Mouse (Mus musculus) hindbrain, embryonic 16.5 days (tissue): Measurements from ENCODE around the gene Lrrfip2. TPM values are rescaled to one million over a fixed set of nuclear protein-coding genes. Genes with fewer than 3 reads are reported as not detected.

Experiments
- ATAC-seq: fragments of 200-750 bp; cut with Nextera tagmentation; 2 replicates; pipeline ENCODE4 v1.8.0; 2017; ENCODE audit warnings: moderate TSS enrichment, moderate library complexity
- H3K27ac ChIP-seq: fragments of 300-500 bp; sonication (generic); 2 replicates; pipeline ENCODE4 v1.5.1; 2014; ENCODE audit warnings: low read depth, mild to moderate bottlenecking, control low read depth, low read length, moderate library complexity
- H3K27me3 ChIP-seq: fragments of 300-500 bp; sonication (generic); replicated peaks from 2 replicates; pipeline ENCODE4 v1.6.1; 2014; ENCODE audit warnings: low read length; ENCODE audit not compliant: control insufficient read depth, insufficient read depth
- H3K36me3 ChIP-seq: fragments of 300-500 bp; sonication (generic); 2 replicates; pipeline ENCODE4 v1.6.1; 2014; ENCODE audit warnings: mild to moderate bottlenecking, low read length, moderate library complexity, mixed read lengths; ENCODE audit not compliant: control insufficient read depth, insufficient read depth
- H3K4me1 ChIP-seq: fragments of 300-500 bp; sonication (generic); 2 replicates; pipeline ENCODE4 v1.6.1; 2014; ENCODE audit warnings: low read depth, low read length; ENCODE audit not compliant: control insufficient read depth, insufficient read depth
- H3K4me2 ChIP-seq: fragments of 300-500 bp; sonication (generic); 2 replicates; pipeline ENCODE4 v1.6.1; 2014; ENCODE audit warnings: mild to moderate bottlenecking, low read length, control low read depth, moderate library complexity
- H3K4me3 ChIP-seq: fragments of 300-500 bp; sonication (generic); 2 replicates; pipeline ENCODE4 v1.5.1; 2014; ENCODE audit warnings: mild to moderate bottlenecking, low read length, control low read depth, moderate library complexity
- H3K9ac ChIP-seq: fragments of 300-500 bp; sonication (generic); 2 replicates; pipeline ENCODE4 v1.6.1; 2014; ENCODE audit warnings: low read depth, mild to moderate bottlenecking, control low read depth, low read length, moderate library complexity
- H3K9me3 ChIP-seq: fragments of 300-500 bp; sonication (generic); 2 replicates; pipeline ENCODE4 v1.6.1; 2014; ENCODE audit warnings: mild to moderate bottlenecking, low read length, moderate library complexity; ENCODE audit not compliant: control insufficient read depth
- WGBS: fragments of 180-500 bp; shearing (Covaris S2); extraction: QIAGEN DNeasy Blood & Tissue Kit; methylation state at CpG from one replicate; pipeline ENCODE4 v1.1.7; 2014; 5-methylcytosine and 5-hydroxymethylcytosine counted together
- polyA plus RNA-seq: library from polyadenylated mRNA; unstranded; fragments of >200 nt; fragmentation: Nextera tagmentation; extraction: Ambion mirVana; gene quantifications from 2 replicates; pipeline ENCODE4 v1.2.1, GENCODE M21; 2015

The Lrrfip2 gene
- polyA plus RNA-seq, 1 experiment from 2014 or later: 47.1 TPM

- Histone ChIP-seq H3K4me3 (no peak overlapping the region), H3K36me3 (peaks cover 8% of the 10 kb centered on the region), H3K4me1 (no peaks in the 10 kb centered on the region), H3K27ac (no peak overlapping the region), H3K9ac (no peak overlapping the region), H3K9me3 (no peaks in the 10 kb centered on the region), H3K27me3 (no peaks in the 10 kb centered on the region), H3K4me2 (no peak overlapping the region)
- 74% methylated on average over 6 of the region's 6 CpGs for WGBS
- ATAC-seq: no peak
Measured at GRCm38 (mm10) chr9:111213501-111213900, 96.1 kb downstream of the Lrrfip2 start.

GRCm38 (mm10) chr9:111216424-111216823, 99.0 kb downstream of the Lrrfip2 start:
- H3K4me2 ChIP-seq: no peak overlapping the region
- H3K4me3 ChIP-seq: no peak overlapping the region
- no peak overlapping the region for H3K9ac ChIP-seq
- no peaks in the 10 kb centered on the region for H3K4me1 ChIP-seq
- no peaks in the 10 kb centered on the region for H3K27me3 ChIP-seq
- no peak overlapping the region for H3K27ac ChIP-seq
- no peaks in the 10 kb centered on the region for H3K9me3 ChIP-seq
- ATAC-seq: no peak
- peaks cover 8% of the 10 kb centered on the region; the same call in 1 of the 2 replicates for H3K36me3 ChIP-seq

DNA sequence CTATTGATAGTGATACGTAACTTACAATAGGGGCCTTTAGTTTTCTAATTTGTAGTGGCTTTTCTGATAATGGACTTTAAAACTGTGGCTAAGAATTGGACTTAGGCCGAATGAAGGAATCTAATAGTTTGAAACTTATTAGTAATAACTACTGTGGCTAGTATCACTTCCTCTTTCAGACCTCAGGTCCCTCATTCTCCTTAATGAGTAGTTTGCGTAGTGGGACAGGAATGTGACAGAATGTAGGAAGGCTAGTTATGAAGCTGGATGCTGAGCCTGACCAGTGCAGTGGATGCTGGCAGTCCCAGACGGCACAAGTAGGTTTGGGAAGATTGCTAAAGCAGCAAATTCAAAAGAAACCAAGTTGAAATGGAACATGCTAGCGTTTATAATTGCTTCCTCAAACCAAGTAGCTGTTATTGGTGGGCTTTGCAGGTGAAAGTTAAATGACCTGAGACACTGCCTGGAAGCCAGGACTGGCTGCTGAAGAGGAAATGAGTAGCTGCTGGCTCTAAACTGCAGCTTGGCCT, 103.2 kb downstream of the Lrrfip2 start:
- Histone ChIP-seq H3K4me1 (no peaks in the 10 kb centered on the region), H3K4me2 (no peak overlapping the region), H3K27me3 (no peaks in the 10 kb centered on the region), H3K27ac (no peak overlapping the region), H3K4me3 (no peak overlapping the region), H3K36me3 (peaks cover 12% of the 10 kb centered on the region), H3K9ac (no peak overlapping the region), H3K9me3 (no peaks in the 10 kb centered on the region)
- WGBS: 94% methylated on average over 5 of the region's 5 CpGs
- no peak for ATAC-seq

GRCm38 (mm10) chr9:111221580-111221979, 104.2 kb downstream of the Lrrfip2 start:
- no peaks in the 10 kb centered on the region for H3K9me3 ChIP-seq
- H3K27me3 ChIP-seq: no peaks in the 10 kb centered on the region
- H3K4me3 ChIP-seq: no peak overlapping the region
- H3K4me2 ChIP-seq: no peak overlapping the region
- no peak for ATAC-seq
- peaks cover 13% of the 10 kb centered on the region for H3K36me3 ChIP-seq
- no peaks in the 10 kb centered on the region for H3K4me1 ChIP-seq
- no peak overlapping the region for H3K27ac ChIP-seq
- 100% methylated on average over 1 of the region's 1 CpGs for WGBS
- no peak overlapping the region for H3K9ac ChIP-seq

- Histone ChIP-seq H3K4me2 (no peak overlapping the region), H3K9me3 (no peaks in the 10 kb centered on the region), H3K27ac (no peak overlapping the region), H3K4me3 (no peak overlapping the region), H3K4me1 (no peaks in the 10 kb centered on the region), H3K9ac (no peak overlapping the region), H3K36me3 (peaks cover 17% of the 10 kb centered on the region; the same call in 1 of the 2 replicates), H3K27me3 (no peaks in the 10 kb centered on the region)
- no peak for ATAC-seq
- 92% methylated on average over 5 of the region's 5 CpGs for WGBS
Measured at GRCm38 (mm10) chr9:111223406-111223805, 106.0 kb downstream of the Lrrfip2 start.

GRCm38 (mm10) chr9:111228446-111228845, 111.1 kb downstream of the Lrrfip2 start:
- Histone ChIP-seq H3K9ac (no peak overlapping the region), H3K27me3 (no peaks in the 10 kb centered on the region), H3K4me1 (no peaks in the 10 kb centered on the region), H3K4me2 (no peak overlapping the region), H3K36me3 (peaks cover 20% of the 10 kb centered on the region; the same call in 1 of the 2 replicates), H3K4me3 (no peak overlapping the region), H3K27ac (no peak overlapping the region), H3K9me3 (no peaks in the 10 kb centered on the region)
- WGBS: 87% methylated on average over 5 of the region's 5 CpGs
- no peak for ATAC-seq

DNA sequence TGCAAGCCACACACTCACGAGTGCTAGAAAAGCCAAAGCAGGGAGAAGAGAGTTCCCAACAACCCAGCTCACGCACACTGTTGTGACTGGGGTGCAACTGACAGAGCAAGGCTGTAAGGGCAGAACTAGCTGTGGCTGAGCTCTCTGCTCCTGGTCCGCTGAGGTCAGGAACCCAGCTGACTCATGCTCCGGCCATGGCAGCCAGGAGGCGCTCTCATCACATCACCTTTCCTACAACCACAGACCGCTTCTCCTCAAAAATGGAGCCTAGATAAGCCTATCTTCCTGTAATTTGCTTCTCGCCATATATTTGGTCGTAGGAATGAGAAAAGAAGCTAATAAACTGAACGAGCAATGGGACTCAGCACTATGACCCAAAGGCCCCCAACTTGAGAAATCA, 117.3 kb downstream of the Lrrfip2 start:
- no peak overlapping the region for H3K4me2 ChIP-seq
- peaks cover 22% of the 10 kb centered on the region for H3K36me3 ChIP-seq
- H3K4me1 ChIP-seq: no peaks in the 10 kb centered on the region
- no peaks in the 10 kb centered on the region for H3K27me3 ChIP-seq
- no peak overlapping the region for H3K9ac ChIP-seq
- H3K27ac ChIP-seq: no peak overlapping the region
- WGBS: 89% methylated on average over 9 of the region's 9 CpGs
- H3K9me3 ChIP-seq: no peaks in the 10 kb centered on the region
- no peak for ATAC-seq
- no peak overlapping the region for H3K4me3 ChIP-seq

DNA sequence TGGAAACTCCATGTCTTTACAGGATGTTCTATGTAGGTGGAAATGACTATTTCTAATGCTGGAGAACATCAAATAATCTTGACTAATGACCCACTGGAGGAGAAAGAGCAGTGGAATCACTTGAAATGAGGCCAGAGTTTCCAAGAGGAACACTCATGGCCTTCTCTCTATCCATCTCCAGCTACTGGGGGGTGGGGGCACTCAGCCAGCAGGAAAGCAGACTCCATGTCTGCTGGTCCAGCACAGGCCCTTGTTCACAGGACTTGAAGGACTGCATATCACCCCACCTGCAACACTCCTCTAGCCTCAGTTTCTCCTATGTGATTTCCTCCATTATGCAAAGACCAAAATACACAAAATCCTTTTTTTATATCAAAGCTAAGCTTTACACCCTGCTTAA, 120.3 kb downstream of the Lrrfip2 start:
- Histone ChIP-seq H3K4me1 (no peaks in the 10 kb centered on the region), H3K4me2 (no peak overlapping the region), H3K4me3 (no peak overlapping the region), H3K27ac (no peak overlapping the region), H3K27me3 (no peaks in the 10 kb centered on the region), H3K9ac (no peak overlapping the region), H3K36me3 (peaks cover 25% of the 10 kb centered on the region), H3K9me3 (no peaks in the 10 kb centered on the region)
- no peak for ATAC-seq

- Histone ChIP-seq H3K4me1 (no peaks in the 10 kb centered on the region), H3K36me3 (peaks cover 23% of the 10 kb centered on the region), H3K27me3 (no peaks in the 10 kb centered on the region), H3K9me3 (no peaks in the 10 kb centered on the region), H3K4me2 (no peak overlapping the region), H3K9ac (no peak overlapping the region), H3K4me3 (no peak overlapping the region), H3K27ac (no peak overlapping the region)
- 86% methylated on average over 4 of the region's 4 CpGs for WGBS
- ATAC-seq: no peak
Measured at GRCm38 (mm10) chr9:111239821-111240220, 122.4 kb downstream of the Lrrfip2 start.

- H3K9ac ChIP-seq: no peak overlapping the region
- whole genome bisulfite sequencing: 83% methylated on average over 6 of the region's 6 CpGs
- no peaks in the 10 kb centered on the region for H3K27me3 ChIP-seq
- no peaks in the 10 kb centered on the region for H3K4me1 ChIP-seq
- peaks cover 18% of the 10 kb centered on the region for H3K36me3 ChIP-seq
- H3K4me2 ChIP-seq: no peak overlapping the region
- no peak for ATAC-seq
- H3K9me3 ChIP-seq: no peaks in the 10 kb centered on the region
- H3K27ac ChIP-seq: no peak overlapping the region
- H3K4me3 ChIP-seq: no peak overlapping the region
Measured at GRCm38 (mm10) chr9:111243384-111243783, 126.0 kb downstream of the Lrrfip2 start.
